Mouse (Mus musculus): ENCODE results near the gene Macc1.

Gene Macc1

GRCm38 (mm10) chr12:119386650-119387049 is 72.6 kb downstream of the Macc1 start:
- DNase-seq (ENCODE audit: low spot score in 2 of 2), result no peak

GRCm38 (mm10) chr12:119387925-119388324 is 73.9 kb downstream of the Macc1 start:
- DNase-seq (ENCODE audit: low spot score in 2 of 2), result no peak

- DNase-seq (ENCODE audit: low spot score in 2 of 2), result no peak
Measured at GRCm38 (mm10) chr12:119390192-119390684, 76.2 kb downstream of the Macc1 start.

GRCm38 (mm10) chr12:119398046-119398659 is 84.1 kb downstream of the Macc1 start:
- DNase-seq (ENCODE audit: low spot score in 2 of 2), result no peak

GRCm38 (mm10) chr12:119402273-119402672 is 88.2 kb downstream of the Macc1 start:
- DNase-seq (ENCODE audit: low spot score in 2 of 2), result no peak

GRCm38 (mm10) chr12:119402796-119403195 is 88.7 kb downstream of the Macc1 start:
- no peak for DNase-seq (ENCODE audit: low spot score in 2 of 2)

GRCm38 (mm10) chr12:119404810-119405209 is 90.7 kb downstream of the Macc1 start:
- no peak for DNase-seq (ENCODE audit: low spot score in 2 of 2)

GRCm38 (mm10) chr12:119410522-119410921 is 96.5 kb downstream of the Macc1 start:
- no peak for DNase-seq (ENCODE audit: low spot score in 2 of 2)

GRCm38 (mm10) chr12:119410956-119411355 is 96.9 kb downstream of the Macc1 start:
- DNase-seq (ENCODE audit: low spot score in 2 of 2), result no peak

- DNase-seq (ENCODE audit: low spot score in 2 of 2), result no peak
Measured at GRCm38 (mm10) chr12:119411982-119412381, 97.9 kb downstream of the Macc1 start.

- no peak for DNase-seq (ENCODE audit: low spot score in 2 of 2)
Measured at GRCm38 (mm10) chr12:119415900-119416299, 101.8 kb downstream of the Macc1 start.

GRCm38 (mm10) chr12:119425749-119426148 is 111.7 kb downstream of the Macc1 start:
- no peak for DNase-seq (ENCODE audit: low spot score in 2 of 2)

- DNase-seq (ENCODE audit: low spot score in 2 of 2), result no peak
Measured at GRCm38 (mm10) chr12:119426182-119426886, 112.3 kb downstream of the Macc1 start.

GRCm38 (mm10) chr12:119426887-119427204 is 112.8 kb downstream of the Macc1 start:
- peak; percentile 11 to 49 for DNase-seq (ENCODE audit: low spot score in 2 of 2)

GRCm38 (mm10) chr12:119440720-119441119 is 126.7 kb downstream of the Macc1 start:
- no peak for DNase-seq (ENCODE audit: low spot score in 2 of 2)

- DNase-seq (ENCODE audit: low spot score in 2 of 2), result no peak
Measured at GRCm38 (mm10) chr12:119450116-119450515, 136.0 kb downstream of the Macc1 start.

- no peak for DNase-seq (ENCODE audit: low spot score in 2 of 2)
Measured at GRCm38 (mm10) chr12:119451232-119451631, 137.2 kb downstream of the Macc1 start.

GRCm38 (mm10) chr12:119454076-119454475 is 140.0 kb downstream of the Macc1 start:
- no peak for DNase-seq (ENCODE audit: low spot score in 2 of 2)

- peak; percentile 15 to 27 for DNase-seq (ENCODE audit: low spot score in 2 of 2)
Measured at GRCm38 (mm10) chr12:119464040-119464939, 150.2 kb downstream of the Macc1 start.

GRCm38 (mm10) chr12:119464940-119465245 is 150.8 kb downstream of the Macc1 start:
- DNase-seq (ENCODE audit: low spot score in 2 of 2), result no peak

GRCm38 (mm10) chr12:119467656-119468055 is 153.6 kb downstream of the Macc1 start:
- DNase-seq (ENCODE audit: low spot score in 2 of 2), result no peak

- no peak for DNase-seq (ENCODE audit: low spot score in 2 of 2)
Measured at GRCm38 (mm10) chr12:119470260-119470659, 156.2 kb downstream of the Macc1 start.

GRCm38 (mm10) chr12:119483296-119483695 is 169.2 kb downstream of the Macc1 start:
- DNase-seq (ENCODE audit: low spot score in 2 of 2), result no peak
